Mouse (Mus musculus) stomach, postnatal 0 days (tissue): Measurements from ENCODE around the gene Olfr316. TPM values are rescaled to one million over a fixed set of nuclear protein-coding genes. Genes with fewer than 3 reads are reported as not detected.
"Not testable (repeated sequence)": the region's sequence is repeated elsewhere in the genome, so short reads cannot be mapped to it uniquely, and the experiment has no call there.

Experiments used
- ATAC-seq: fragments of 200-750 bp; cut with Nextera tagmentation; 2 replicates; pipeline ENCODE4 v1.8.0; 2017; ENCODE audit not compliant: low FRiP score, low TSS enrichment
- DNase-seq: peaks from one replicate; pipeline ENCODE4 v3.0.0-alpha.2; 2016; ENCODE audit warnings: low spot score
- H3K27ac ChIP-seq: fragments of 300-500 bp; sonication (generic); replicated peaks from 2 replicates; pipeline ENCODE4 v1.5.1; 2014; ENCODE audit warnings: mild to moderate bottlenecking, control low read depth
- H3K27me3 ChIP-seq: fragments of 300-500 bp; sonication (generic); 2 replicates; pipeline ENCODE4 v1.6.1; 2014; ENCODE audit warnings: low read length; ENCODE audit not compliant: control insufficient read depth, insufficient read depth
- H3K36me3 ChIP-seq: fragments of 300-500 bp; sonication (generic); 2 replicates; pipeline ENCODE4 v1.6.1; 2014; ENCODE audit warnings: low read length, mixed read lengths; ENCODE audit not compliant: control insufficient read depth, insufficient read depth
- H3K4me1 ChIP-seq: fragments of 300-500 bp; sonication (generic); replicated peaks from 2 replicates; pipeline ENCODE4 v1.6.1; 2014; ENCODE audit warnings: antibody characterized with exemption; ENCODE audit not compliant: control insufficient read depth, insufficient read depth
- H3K4me2 ChIP-seq: fragments of 300-500 bp; sonication (generic); replicated peaks from 2 replicates; pipeline ENCODE4 v1.6.1; 2014; ENCODE audit warnings: low read depth, mild to moderate bottlenecking, control low read depth, moderate library complexity
- H3K4me3 ChIP-seq: fragments of 300-500 bp; sonication (generic); 2 replicates; pipeline ENCODE4 v1.5.1; 2014; ENCODE audit warnings: low read depth, low read length, control low read depth
- H3K9ac ChIP-seq: fragments of 300-500 bp; sonication (generic); 2 replicates; pipeline ENCODE4 v1.6.1; 2014; ENCODE audit warnings: mild to moderate bottlenecking, low read length, control low read depth, mixed read lengths
- H3K9me3 ChIP-seq: fragments of 300-500 bp; sonication (generic); 2 replicates; pipeline ENCODE4 v1.6.1; 2016; ENCODE audit warnings: low read length; ENCODE audit not compliant: control insufficient read depth
- CTCF ChIP-seq: IDR thresholded peaks from 2 replicates; pipeline ENCODE4 v1.5.1; 2016; ENCODE audit warnings: antibody characterized with exemption, low read depth, mild to moderate bottlenecking, moderate library complexity
- EP300 ChIP-seq: optimal IDR thresholded peaks from 2 replicates; pipeline ENCODE3; 2016; ENCODE audit warnings: antibody characterized with exemption
- WGBS: fragments of 180-500 bp; shearing (Covaris S2); extraction: QIAGEN DNeasy Blood & Tissue Kit; methylation state at CpG from one replicate; pipeline ENCODE4 v1.1.7; 2014; 5-methylcytosine and 5-hydroxymethylcytosine counted together
- polyA plus RNA-seq: library from polyadenylated mRNA; unstranded; fragments of >200 nt; fragmentation: Nextera tagmentation; extraction: Ambion mirVana; gene quantifications from 2 replicates; pipeline ENCODE4 v1.2.1, GENCODE M21; 2015

Gene Olfr316
- not detected in 2 replicates for polyA plus RNA-seq

DNA sequence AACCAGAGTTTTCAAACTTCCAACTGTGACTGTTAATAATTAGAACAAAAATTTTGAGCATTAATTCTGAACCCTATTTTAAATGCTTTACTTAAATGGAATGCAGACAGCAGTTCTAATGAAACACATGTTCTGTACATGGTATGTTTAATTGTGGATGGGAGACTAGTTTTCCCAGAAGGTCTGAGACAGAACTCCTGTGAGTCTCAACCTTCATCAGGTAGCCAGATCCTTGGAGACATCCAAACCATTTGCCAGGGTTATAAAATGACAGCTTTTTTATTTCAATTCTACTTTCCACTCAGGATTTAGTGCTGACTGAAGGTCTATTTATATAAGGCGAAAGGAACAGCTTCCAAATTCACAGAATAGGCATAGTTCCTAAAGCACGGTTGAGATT lies at the start of gene Olfr316:
Olfr316 (plus strand) TSS at position 301 of the 400 bp plus-strand sequence.
- H3K9ac ChIP-seq, result no peak within 1 kb of the TSS
- ATAC-seq, result no peak
- 65% methylated on average over 2 of the region's 2 CpGs for whole genome bisulfite sequencing

DNA sequence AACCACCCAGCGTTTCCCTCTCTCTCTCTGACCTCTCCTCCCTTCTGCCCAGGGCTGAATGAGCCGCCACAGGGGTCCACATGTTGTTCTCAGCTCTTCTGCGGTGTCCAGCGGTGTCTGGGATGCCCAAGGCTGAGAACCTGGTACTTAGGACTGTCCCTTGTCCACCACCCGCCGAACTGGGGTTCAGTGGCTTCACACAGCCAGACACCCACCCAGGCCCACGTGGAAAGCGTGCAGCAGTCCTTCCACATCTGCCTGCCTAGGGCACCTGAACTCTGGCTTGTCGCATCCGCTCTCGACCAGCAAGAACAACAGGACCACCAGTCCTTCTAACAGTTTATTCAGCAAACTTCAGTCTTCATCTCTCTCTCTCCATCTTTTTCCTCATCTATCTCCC lies 43.4 kb upstream of the Olfr316 start:
- no peaks in the 10 kb centered on the region for H3K36me3 ChIP-seq
- no peak overlapping the region for H3K27ac ChIP-seq
- H3K4me3 ChIP-seq, result no peak overlapping the region
- WGBS, result 80% methylated on average over 11 of the region's 11 CpGs
- TF ChIP-seq EP300 (no peak), CTCF (no peak)
- H3K27me3 ChIP-seq, result no peaks in the 10 kb centered on the region
- ATAC-seq, result no peak
- H3K4me1 ChIP-seq, result no peaks in the 10 kb centered on the region
- H3K9me3 ChIP-seq, result no peaks in the 10 kb centered on the region
- DNase-seq, result no peak
- no peak overlapping the region for H3K4me2 ChIP-seq
- no peak overlapping the region for H3K9ac ChIP-seq

More for the DNA sequence above, at the start of gene Olfr316:
- H3K27ac ChIP-seq, result no peak within 1 kb of the TSS
- H3K4me3 ChIP-seq, result no peak within 1 kb of the TSS
- no peaks in the 10 kb centered on the region for H3K27me3 ChIP-seq
- DNase-seq, result no peak
- no peak for TF ChIP-seq EP300
- no peak for TF ChIP-seq CTCF
- no peaks in the 10 kb centered on the region for H3K36me3 ChIP-seq
- H3K4me1 ChIP-seq, result no peaks in the 10 kb centered on the region
- H3K9me3 ChIP-seq, result no peaks in the 10 kb centered on the region
- no peak within 1 kb of the TSS for H3K4me2 ChIP-seq

DNA sequence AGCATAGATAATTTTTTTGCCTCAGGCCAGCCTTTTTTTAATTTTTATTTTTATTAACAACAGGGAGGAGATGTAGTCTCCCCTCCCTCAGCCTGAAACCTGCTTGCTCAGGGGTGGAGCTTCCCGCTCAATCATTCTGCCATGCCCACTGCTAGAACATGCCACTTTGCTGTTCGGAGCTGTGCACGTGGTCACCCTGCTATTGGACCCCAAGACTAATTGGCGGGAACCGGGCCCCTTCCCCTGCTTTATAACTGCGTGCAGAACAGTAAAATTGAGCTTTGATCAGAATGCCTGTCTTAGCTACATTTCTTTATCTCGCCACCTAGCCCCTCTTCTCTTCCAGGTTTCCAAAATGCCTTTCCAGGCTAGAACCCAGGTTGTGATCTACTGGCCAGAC lies 34.8 kb upstream of the Olfr316 start:
- H3K4me3 ChIP-seq, H3K36me3 ChIP-seq, H3K4me1 ChIP-seq, ATAC-seq, H3K9ac ChIP-seq, DNase-seq, H3K9me3 ChIP-seq, H3K27ac ChIP-seq, H3K4me2 ChIP-seq, H3K27me3 ChIP-seq: not testable (repeated sequence)
- WGBS, result 91% methylated on average over 6 of the region's 7 CpGs

DNA sequence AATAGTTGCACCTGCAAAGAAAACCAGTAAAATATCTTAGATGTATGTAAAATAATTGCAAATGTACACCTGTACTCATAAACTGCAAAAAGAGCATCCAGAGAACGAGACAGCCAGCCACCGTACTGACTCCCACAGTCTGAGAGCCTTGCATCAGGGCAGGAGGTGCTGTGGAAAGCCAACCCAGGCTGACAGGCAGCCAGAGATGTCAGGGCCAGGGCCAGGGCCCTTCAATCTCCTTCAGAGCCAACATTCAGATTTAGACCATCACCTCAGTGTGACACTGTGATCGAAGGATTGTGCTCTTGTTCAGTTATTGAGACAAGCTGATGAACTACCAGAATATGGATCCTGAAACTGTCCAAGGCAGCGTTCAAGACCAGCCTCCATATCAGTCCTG lies 32.8 kb upstream of the Olfr316 start:
- DNase-seq (no peak), ATAC-seq (no peak)
- Histone ChIP-seq H3K27me3 (no peaks in the 10 kb centered on the region), H3K9me3 (no peaks in the 10 kb centered on the region), H3K27ac (no peak overlapping the region), H3K4me1 (no peaks in the 10 kb centered on the region), H3K4me3 (no peak overlapping the region), H3K9ac (no peak overlapping the region), H3K36me3 (no peaks in the 10 kb centered on the region), H3K4me2 (no peak overlapping the region)
- TF ChIP-seq EP300 (no peak), CTCF (no peak)
- 80% methylated on average over 4 of the region's 4 CpGs for WGBS

DNA sequence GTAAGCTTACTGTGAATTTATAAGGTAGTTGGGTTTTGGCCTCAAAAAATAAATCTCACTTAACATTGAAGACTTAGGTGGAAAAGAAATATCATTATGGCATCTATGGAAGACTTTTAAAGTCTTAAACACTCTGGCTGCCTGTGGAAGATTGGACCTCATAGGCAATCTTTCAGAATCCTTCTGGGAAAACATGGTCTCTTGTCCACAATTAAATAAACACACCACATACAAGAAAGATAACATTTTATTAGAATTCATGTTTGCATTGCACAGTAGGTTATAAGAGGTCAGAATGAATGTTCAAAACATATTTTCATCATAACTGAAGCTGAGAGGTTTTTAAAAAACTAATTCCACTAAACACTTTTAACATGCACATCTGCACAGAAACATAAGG lies 28.6 kb upstream of the Olfr316 start, which contains the start of gene Olfr318:
Olfr318 (minus strand) TSS at position 101 of the 400 bp plus-strand sequence.
- ATAC-seq, result no peak
- no peak within 1 kb of the TSS for H3K27ac ChIP-seq

DNA sequence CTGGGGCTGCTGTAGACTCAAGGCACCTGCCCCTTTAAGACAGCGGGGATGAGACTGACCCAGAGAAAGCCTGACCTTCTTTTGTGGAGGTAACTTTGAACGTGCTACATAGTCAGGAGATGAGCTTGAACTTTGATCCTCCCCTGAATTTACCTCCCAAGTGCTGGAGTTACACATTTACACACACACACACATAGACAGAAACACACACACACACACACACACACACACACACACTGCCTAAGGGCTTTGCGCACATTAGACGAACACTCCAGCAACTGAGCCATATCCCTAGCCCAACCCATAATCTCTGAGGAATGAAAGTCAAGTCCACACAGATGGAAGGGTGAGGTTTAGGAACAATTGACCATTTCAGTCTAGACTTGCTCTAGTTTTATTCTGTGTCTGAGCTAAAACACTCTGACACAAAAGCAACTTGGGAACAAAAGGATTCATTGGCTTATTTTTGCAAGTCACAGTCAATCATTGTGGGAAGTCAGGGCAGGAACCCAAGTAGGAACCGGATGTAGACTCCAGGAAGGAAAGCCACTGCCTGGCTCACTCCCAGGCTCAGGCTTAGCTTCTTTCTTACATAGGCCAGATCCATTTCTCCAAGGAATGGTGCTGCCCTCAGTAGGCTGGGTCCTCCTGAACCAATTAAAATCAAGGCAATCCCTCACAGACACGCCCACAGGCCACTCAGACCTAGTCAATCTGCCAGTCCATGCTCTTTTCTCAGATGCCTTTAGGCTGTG lies 24.5 kb upstream of the Olfr316 start:
- H3K4me3 ChIP-seq, H3K27ac ChIP-seq, ATAC-seq, H3K9me3 ChIP-seq, H3K36me3 ChIP-seq, H3K4me1 ChIP-seq, H3K9ac ChIP-seq, H3K27me3 ChIP-seq, DNase-seq, H3K4me2 ChIP-seq: not testable (repeated sequence)
- WGBS, result 60% methylated on average over 6 of the region's 6 CpGs

More for the DNA sequence above, 28.6 kb upstream of the Olfr316 start, which contains the start of gene Olfr318:
- DNase-seq, result no peak
- Histone ChIP-seq H3K36me3 (no peaks in the 10 kb centered on the region), H3K9me3 (no peaks in the 10 kb centered on the region), H3K4me3 (no peak within 1 kb of the TSS), H3K9ac (no peak within 1 kb of the TSS), H3K27me3 (no peaks in the 10 kb centered on the region), H3K4me2 (no peak within 1 kb of the TSS), H3K4me1 (no peaks in the 10 kb centered on the region)
- TF ChIP-seq EP300 (no peak), CTCF (no peak)
